Mouse (Mus musculus): ENCODE data around the gene Ddx20.

DNA sequence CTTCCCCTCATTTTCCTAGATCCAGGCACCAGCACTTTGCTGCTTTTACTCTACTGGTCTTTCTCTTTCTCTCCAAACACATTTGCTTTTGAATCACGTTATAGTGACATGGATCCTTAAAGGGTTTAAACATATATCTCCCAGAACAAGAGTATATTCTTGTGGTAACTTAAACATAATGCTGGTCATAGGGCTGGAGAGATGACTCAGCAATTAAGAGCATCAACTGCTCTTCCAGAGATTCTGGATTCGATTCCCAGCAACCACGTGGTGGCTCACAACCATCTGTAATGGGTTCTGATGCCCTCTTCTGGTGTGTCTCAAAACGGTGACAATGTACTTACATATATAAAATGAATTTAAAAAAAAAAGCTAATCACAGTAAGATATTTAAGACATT lies 45.0 kb upstream of the Ddx20 start:
- TF ChIP-seq CTCF (conservative IDR thresholded peaks at IDR 0.05; ENCODE audit: low read length) (no peak), POU5F1 (IDR thresholded peaks at IDR 0.05; ENCODE audit: borderline replicate concordance, low read length) (no peak)

All from E14TG2a.4 (cell line).